Mouse (Mus musculus): ENCODE data around the gene Nrcam.

DNA sequence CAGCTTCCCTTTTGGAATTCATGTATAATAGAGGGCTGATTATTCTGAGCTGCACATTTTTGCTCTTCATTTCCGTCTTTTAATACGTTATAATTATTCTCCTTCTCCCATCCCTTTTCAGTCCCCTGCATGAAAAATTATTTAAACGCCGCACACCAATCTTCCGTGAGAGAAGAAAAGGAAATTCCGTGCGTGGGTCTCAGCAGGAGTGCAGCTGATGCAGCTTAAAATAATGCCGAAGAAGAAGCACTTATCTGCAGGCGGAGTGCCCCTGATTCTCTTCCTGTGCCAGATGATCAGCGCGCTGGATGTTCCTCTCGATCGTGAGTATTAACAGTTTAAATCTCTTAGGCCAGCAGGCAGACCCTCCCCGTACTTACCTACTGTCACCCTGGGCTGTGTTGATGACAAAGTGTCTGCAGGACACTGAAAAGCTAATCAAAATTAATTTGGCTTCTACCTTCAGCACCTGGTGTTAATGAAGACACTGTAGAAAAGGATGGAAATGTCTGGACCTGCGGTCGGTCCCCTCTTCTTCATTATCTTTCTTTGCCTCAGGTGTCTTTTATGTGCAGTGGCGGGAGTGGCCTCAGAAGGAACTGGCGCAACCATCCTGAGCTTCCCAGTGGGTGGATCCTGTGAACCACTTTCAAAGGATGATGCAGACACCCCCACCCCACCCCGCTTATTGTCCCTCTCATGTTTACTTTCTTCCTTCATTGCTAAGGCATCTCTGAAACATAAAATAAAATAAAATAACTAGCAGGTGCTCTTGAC lies 203.8 kb downstream of the Nrcam start:
- TF ChIP-seq ETS1 (conservative IDR thresholded peaks at IDR 0.05; ENCODE audit: low read depth, low read length) (no peak), CTCF (conservative IDR thresholded peaks at IDR 0.05 in 1 of 2, IDR thresholded peaks at IDR 0.05 in 1 of 2; ENCODE audit: low read depth in 2 of 2, low read length in 2 of 2) (no peak), CHD2 (IDR thresholded peaks at IDR 0.05; ENCODE audit: low read length) (no peak), RCOR1 (conservative IDR thresholded peaks at IDR 0.05; ENCODE audit: low read depth, low read length) (no peak), IRF4 (IDR thresholded peaks at IDR 0.05; ENCODE audit: low read depth, low read length) (no peak)
